Mouse (Mus musculus) brown adipose tissue, adult 24 weeks (tissue): ENCODE measurements around the gene Kif1bp. TPM values are rescaled to one million over a fixed set of nuclear protein-coding genes. Genes with fewer than 3 reads are reported as not detected.
"Not testable (repeated sequence)": the region's sequence is repeated elsewhere in the genome, so short reads cannot be mapped to it uniquely, and the experiment has no call there.

Experiments
- H3K27ac ChIP-seq: fragments of 200-500 bp; replicated peaks from 2 replicates; pipeline ENCODE4 v1.5.1; 2012; ENCODE audit warnings: low read depth, mild to moderate bottlenecking, low read length
- H3K4me1 ChIP-seq: fragments of 200-500 bp; 2 replicates; pipeline ENCODE4 v1.6.1; 2012; ENCODE audit warnings: low read length, mixed read lengths; ENCODE audit not compliant: control insufficient read depth, insufficient read depth, insufficient read length
- H3K4me3 ChIP-seq: fragments of 200-500 bp; 2 replicates; pipeline ENCODE4 v1.5.1; 2012; ENCODE audit warnings: low read depth, mild to moderate bottlenecking, low read length, moderate library complexity; ENCODE audit not compliant: insufficient read depth
- polyA plus RNA-seq: library from polyadenylated mRNA; stranded (reverse); fragments of >200 nt; gene quantifications from 2 replicates; pipeline ENCODE4 v1.2.4, GENCODE M21; 2012; ENCODE audit not compliant: missing spikeins, insufficient read depth, insufficient read length

The Kif1bp gene
- polyA plus RNA-seq, 1 experiment: 26.4 TPM

GRCm38 (mm10) chr10:62579129-62579528 is 872 bp upstream of the Kif1bp start:
- H3K4me1 ChIP-seq, H3K27ac ChIP-seq, H3K4me3 ChIP-seq: not testable (repeated sequence)

- Histone ChIP-seq H3K4me3 (peak overlapping the region; percentile 80), H3K27ac (no peak overlapping the region; the same call in 1 of the 2 replicates), H3K4me1 (no peaks in the 10 kb centered on the region)
Measured at GRCm38 (mm10) chr10:62577673-62578337, 452 bp downstream of the Kif1bp start.

DNA sequence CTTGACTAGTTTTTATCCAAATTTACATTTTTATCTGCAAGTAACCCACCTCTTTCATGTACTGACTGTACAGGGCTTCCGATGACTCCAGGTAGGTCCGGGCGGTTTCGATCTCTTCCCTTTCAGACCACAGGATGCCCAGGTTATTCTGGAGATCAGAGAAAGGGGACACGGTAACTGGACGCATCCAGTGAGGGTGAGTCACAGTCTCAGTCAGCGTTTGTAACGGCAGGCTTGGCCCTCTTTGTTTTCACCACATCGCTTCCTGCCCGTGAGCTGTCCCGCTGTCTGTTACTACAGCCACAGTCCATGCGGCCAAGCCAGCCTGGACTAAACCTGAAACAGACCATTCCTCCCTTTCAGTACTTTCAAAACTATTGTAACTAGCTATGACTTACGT is 3.3 kb downstream of the Kif1bp start:
- H3K4me1 ChIP-seq: no peaks in the 10 kb centered on the region
- no peak overlapping the region for H3K4me3 ChIP-seq
- no peak overlapping the region for H3K27ac ChIP-seq

DNA sequence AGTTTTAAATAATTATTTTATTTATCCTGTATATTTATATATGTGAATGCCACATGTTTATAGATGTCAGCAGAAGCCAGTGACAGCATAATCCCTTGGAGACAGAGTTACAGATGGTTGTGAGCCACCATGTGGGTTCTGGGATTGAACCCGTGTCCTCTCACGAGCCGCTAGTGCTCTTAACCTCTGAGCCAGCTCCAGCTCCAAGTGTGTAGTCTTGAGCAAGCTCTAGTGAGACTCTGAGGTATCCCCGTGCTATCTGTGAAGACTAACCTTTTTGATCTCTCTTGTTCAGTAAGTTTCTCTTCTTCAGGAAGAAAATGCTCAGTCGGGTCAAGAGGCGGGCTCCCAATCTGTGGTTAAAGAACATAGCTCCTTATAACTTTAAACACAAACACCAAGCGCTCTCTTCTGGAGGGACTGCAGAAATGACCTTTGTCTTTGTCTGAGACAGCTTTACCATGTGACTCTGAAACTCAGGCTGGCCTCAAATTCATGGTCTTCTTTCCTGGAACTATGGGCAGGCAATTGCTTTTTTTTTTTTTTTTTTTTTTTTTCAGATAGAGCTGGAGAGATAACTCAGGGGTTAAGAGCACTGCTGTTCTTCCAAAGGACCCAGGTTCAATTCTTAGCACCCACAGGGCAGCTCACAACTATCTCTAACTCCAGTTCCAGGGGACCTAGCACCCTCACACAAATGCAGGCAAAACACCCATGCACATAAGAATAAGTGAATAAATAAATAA is 8.0 kb downstream of the Kif1bp start:
- no peak overlapping the region for H3K27ac ChIP-seq
- no peaks in the 10 kb centered on the region for H3K4me1 ChIP-seq
- H3K4me3 ChIP-seq: no peak overlapping the region

DNA sequence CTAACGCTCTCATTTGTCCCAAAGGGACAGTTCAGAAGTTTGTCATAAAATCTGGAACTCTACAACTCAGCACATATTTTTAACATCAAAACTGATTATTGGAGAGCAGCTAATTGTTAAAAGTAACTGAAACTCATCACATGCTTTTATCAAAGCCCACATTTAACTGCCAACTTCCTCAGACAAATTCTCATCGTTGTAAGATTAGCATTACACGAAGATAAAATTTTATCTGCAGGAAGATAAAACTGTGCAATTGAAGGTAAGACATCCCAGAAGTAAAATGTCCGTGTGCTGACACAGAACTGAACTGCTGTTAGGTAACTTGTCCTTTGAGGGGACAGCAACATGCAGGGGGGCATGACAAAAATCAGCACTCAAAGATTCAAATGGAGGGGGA is 9.4 kb downstream of the Kif1bp start:
- Histone ChIP-seq H3K27ac (no peak overlapping the region), H3K4me3 (no peak overlapping the region), H3K4me1 (no peaks in the 10 kb centered on the region)

DNA sequence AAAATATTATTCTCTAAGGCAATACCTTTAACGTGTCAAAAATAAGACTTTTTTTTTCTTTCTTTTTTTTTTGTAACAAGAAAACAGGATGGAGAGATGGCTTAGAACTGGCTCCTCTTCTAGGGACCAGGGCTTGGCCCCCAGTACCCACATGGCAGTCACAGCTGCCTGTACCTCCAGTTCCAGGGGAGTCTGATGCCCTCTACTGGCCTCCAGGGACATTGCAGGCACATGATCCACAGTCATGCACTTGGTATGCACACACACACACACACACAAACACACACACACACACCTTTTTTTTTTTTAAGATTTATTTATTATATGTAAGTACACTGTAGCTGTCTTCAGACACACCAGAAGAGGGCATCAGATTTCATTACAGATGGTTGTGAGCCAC is 20.5 kb downstream of the Kif1bp start:
- Histone ChIP-seq H3K4me1 (no peaks in the 10 kb centered on the region), H3K4me3 (no peak overlapping the region), H3K27ac (no peak overlapping the region)

DNA sequence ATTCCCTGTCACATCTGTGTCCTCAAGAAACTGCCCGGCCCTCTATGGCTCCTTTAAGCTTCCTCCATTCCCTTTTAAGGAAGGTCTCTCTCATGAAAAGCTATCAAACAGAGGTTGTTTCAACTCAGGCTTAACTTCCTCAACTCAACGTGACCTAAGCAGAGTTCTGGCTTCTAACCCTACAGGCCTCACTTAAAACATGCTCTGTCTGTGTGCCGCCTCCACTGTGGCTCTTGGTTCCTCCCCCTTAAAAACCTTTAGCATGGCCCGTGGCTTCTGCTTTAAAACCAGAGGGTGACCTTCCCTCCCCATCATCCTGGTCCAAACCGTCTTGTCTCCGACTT is 21.7 kb downstream of the Kif1bp start:
- Histone ChIP-seq H3K4me1 (no peaks in the 10 kb centered on the region), H3K27ac (no peak overlapping the region), H3K4me3 (no peak overlapping the region)

- no peak overlapping the region for H3K27ac ChIP-seq
- H3K4me3 ChIP-seq: no peak overlapping the region
- H3K4me1 ChIP-seq: no peaks in the 10 kb centered on the region
Measured at GRCm38 (mm10) chr10:62555705-62556557, 22.3 kb downstream of the Kif1bp start.

DNA sequence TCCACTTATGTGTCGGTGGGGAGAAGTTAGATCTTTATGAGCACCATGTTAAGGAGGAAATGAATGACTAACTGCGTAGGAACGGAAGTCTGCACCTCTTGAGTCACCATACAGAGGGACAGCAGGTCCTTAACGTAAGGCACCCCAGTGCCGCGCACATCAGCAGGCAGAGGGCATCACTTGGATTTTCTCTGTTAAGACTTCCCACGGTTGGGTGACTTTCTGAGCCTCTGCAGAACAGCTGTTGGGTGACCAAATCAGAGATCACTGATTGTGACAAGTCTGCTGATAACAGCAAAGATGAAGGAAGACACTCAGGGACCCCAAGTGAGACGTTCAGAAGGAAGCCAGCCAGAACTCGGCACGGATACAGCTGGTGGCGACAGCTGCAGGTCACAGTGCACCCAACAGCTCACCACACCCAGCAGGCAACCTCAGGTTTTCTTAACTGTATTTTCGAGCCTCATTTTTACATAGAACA is 24.6 kb downstream of the Kif1bp start:
- Histone ChIP-seq H3K27ac (no peak overlapping the region), H3K4me1 (no peaks in the 10 kb centered on the region), H3K4me3 (no peak overlapping the region)

DNA sequence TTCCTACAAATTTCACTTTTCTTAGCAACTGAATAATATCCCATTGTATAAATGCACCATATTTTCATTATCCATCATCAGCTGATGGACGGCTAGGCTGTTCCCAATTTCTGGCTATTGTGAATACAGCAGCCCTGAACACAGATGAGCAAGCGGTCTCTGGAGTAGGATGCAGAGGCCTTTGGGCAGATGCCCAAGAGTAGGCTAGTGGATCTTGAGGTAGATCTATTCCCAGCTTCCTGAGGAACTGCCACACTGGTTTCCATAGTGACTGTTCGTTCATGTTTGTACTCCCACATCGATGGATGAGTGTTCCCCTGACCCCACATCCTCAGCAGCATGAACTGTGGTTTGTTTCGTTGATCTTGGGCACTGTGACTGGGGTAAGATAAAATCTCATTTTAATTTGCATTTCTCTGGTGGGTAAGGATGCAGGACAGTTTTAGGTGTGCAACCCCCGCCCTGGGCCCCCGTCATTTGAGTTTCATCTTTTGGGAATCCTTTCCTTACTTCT is 27.4 kb downstream of the Kif1bp start:
- H3K4me3 ChIP-seq: no peak overlapping the region
- no peak overlapping the region for H3K27ac ChIP-seq
- 0 out of 2 replicates have a peak, but pooled peaks cover 2% of the 10 kb centered on the region for H3K4me1 ChIP-seq

- Histone ChIP-seq H3K27ac (no peak overlapping the region), H3K4me1 (0 out of 2 replicates have a peak, but pooled peaks cover 2% of the 10 kb centered on the region), H3K4me3 (no peak overlapping the region)
Measured at GRCm38 (mm10) chr10:62549523-62550166, 28.6 kb downstream of the Kif1bp start.

- no peak overlapping the region for H3K4me3 ChIP-seq
- no peak overlapping the region for H3K27ac ChIP-seq
- 0 out of 2 replicates have a peak, but pooled peaks cover 5% of the 10 kb centered on the region for H3K4me1 ChIP-seq
Measured at GRCm38 (mm10) chr10:62546441-62546840, 31.8 kb downstream of the Kif1bp start.

- Histone ChIP-seq H3K27ac (no peak overlapping the region), H3K4me3 (no peak overlapping the region)
Measured at GRCm38 (mm10) chr10:62545759-62546158, 32.5 kb downstream of the Kif1bp start.

GRCm38 (mm10) chr10:62544316-62544715 is 33.9 kb downstream of the Kif1bp start:
- H3K4me1 ChIP-seq: 0 out of 2 replicates have a peak, but pooled peaks cover 5% of the 10 kb centered on the region
- no peak overlapping the region for H3K27ac ChIP-seq
- H3K4me3 ChIP-seq: no peak overlapping the region

More at GRCm38 (mm10) chr10:62545759-62546158, 32.5 kb downstream of the Kif1bp start:
- 0 out of 2 replicates have a peak, but pooled peaks cover 5% of the 10 kb centered on the region for H3K4me1 ChIP-seq
